Mouse (Mus musculus): ENCODE measurements around the gene Def8. TPM values are rescaled to one million over a fixed set of nuclear protein-coding genes. Genes with fewer than 3 reads are reported as not detected.
A peak's percentile ranks its signal among the peaks of the same experiment; 100 is the strongest.

The Def8 gene
- 42.2 and 44.3 TPM in 2 replicates for polyA plus RNA-seq (2015; fragmentation: Nextera tagmentation; extraction: Ambion mirVana)

DNA sequence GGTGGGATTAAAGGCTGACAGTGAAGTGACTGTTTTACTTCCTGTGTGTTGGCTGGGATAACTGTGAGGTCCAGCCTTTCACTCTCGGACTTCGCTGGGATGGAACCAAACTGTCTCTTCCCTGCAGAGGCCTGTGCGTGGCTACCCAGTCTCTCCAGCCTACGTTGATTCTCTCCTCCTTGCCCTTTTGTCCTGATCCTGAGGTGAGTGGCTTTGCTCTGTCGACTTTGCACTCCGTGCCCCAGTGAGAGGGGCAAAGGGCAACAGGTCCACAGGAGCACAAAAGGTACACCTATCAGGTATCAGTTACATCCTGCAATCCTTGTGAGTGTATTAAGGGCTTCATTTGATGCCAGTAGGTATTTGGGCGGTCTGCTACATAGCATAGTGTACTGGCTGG lies at the start of gene Def8:
Def8 (plus strand) TSS at position 87 of the 400 bp plus-strand sequence.
- H3K9me3 ChIP-seq = peaks cover 22% of the 10 kb centered on the region
- 0 out of 2 replicates have a peak within 1 kb of the TSS, but pooled peaks have one; percentile 11 for H3K4me3 ChIP-seq
- H3K27ac ChIP-seq = peak within 1 kb of the TSS; percentile 52; the same call in 1 of the 2 replicates
- peaks cover 52% of the 10 kb centered on the region for H3K36me3 ChIP-seq
- 76% methylated on average over 7 of the region's 7 CpGs for WGBS
- H3K9ac ChIP-seq = peak within 1 kb of the TSS; percentile 35; the same call in 1 of the 2 replicates
- peaks cover 20% of the 10 kb centered on the region for H3K4me1 ChIP-seq (replicated peaks)
- no peak for ATAC-seq (ENCODE audit: low FRiP score)
- H3K27me3 ChIP-seq = no peaks in the 10 kb centered on the region
- H3K4me2 ChIP-seq = peak within 1 kb of the TSS; percentile 30; the same call in 1 of the 2 replicates

DNA sequence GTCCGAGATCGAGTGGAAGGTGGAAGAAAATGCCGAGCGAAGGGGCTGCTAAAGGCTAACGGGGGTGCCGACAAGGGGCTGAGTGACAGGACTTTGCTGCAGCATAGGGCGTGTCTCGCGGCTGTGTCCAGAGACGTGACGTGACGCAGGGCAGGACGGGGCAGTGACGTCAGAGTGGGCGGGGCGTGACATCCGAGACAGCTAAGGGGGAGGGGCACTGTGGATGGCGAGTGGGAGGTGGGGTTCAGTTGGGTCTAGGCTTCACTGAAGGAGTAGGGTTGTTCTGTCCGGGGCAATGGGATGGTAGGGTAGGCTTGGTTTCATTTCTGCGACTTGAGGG lies 49.1 kb upstream of the Def8 start:
- peak; percentile 79 for ATAC-seq (ENCODE audit: low FRiP score)
- H3K27ac ChIP-seq = peak overlapping the region; percentile 97
- no peaks in the 10 kb centered on the region for H3K9me3 ChIP-seq
- no peaks in the 10 kb centered on the region for H3K27me3 ChIP-seq
- H3K36me3 ChIP-seq = peaks cover 35% of the 10 kb centered on the region
- H3K9ac ChIP-seq = peak overlapping the region; percentile 89
- WGBS = under 1% methylated on average over 20 of the region's 20 CpGs
- peaks cover 32% of the 10 kb centered on the region for H3K4me1 ChIP-seq (replicated peaks)
- H3K4me2 ChIP-seq = peak overlapping the region; percentile 66
- peak overlapping the region; percentile 80 for H3K4me3 ChIP-seq

DNA sequence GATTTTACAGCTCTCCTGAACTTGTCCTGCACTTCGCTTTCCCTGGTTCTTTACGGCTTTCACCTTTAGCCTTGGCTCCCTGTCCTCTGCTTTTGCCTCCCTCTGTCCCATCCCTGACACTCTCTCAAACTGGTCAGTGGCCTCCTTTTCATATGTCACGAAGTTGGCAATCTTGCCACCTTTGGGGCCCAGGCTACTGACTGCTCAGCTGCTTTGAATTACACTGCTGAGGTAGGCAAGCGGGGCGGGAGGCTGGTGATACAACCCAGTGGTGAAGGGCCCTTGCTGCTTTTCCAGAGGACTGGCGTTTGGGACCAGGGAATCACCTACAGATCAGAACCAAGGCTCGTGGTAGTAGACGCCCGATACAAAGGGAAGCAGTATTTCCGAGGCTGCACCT lies 47.6 kb upstream of the Def8 start:
- peaks cover 23% of the 10 kb centered on the region for H3K36me3 ChIP-seq
- no peaks in the 10 kb centered on the region for H3K27me3 ChIP-seq
- WGBS = 77% methylated on average over 10 of the region's 10 CpGs
- H3K9me3 ChIP-seq = no peaks in the 10 kb centered on the region
- peaks cover 32% of the 10 kb centered on the region for H3K4me1 ChIP-seq (replicated peaks)
- H3K27ac ChIP-seq = peak overlapping the region; percentile 66
- peak overlapping the region; percentile 35; the same call in 1 of the 2 replicates for H3K9ac ChIP-seq
- ATAC-seq (ENCODE audit: low FRiP score) = no peak
- peak overlapping the region; percentile 31 for H3K4me2 ChIP-seq
- no peak overlapping the region; the same call in 1 of the 2 replicates for H3K4me3 ChIP-seq

DNA sequence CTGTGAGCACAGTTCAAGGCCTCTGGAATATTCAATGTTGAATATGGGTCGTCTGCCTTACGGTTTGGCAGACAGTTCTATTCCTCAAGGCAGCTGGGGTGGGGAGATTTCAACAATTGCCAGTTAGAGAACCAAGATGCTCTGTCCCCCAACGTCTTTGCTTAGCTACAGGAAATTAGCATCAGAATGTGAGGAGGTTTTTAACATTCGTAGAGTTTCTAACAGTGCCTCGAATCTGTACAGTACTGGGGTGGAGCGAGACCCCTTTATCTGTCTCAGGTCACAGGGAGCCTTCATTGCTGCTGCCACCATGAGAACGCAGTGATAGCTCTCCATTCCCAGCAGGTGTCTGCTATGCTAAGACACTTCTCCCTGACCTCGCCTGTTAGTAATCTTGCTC lies 47.2 kb upstream of the Def8 start:
- Histone ChIP-seq H3K9me3 (no peaks in the 10 kb centered on the region), H3K4me1 (replicated peaks) (peaks cover 32% of the 10 kb centered on the region), H3K27me3 (no peaks in the 10 kb centered on the region), H3K4me3 (no peak overlapping the region), H3K36me3 (peaks cover 27% of the 10 kb centered on the region), H3K9ac (0 out of 2 replicates have a peak overlapping the region, but pooled peaks have one; percentile 35), H3K4me2 (peak overlapping the region; percentile 31; the same call in 1 of the 2 replicates), H3K27ac (peak overlapping the region; percentile 66)
- ATAC-seq (ENCODE audit: low FRiP score) = no peak
- 54% methylated on average over 8 of the region's 8 CpGs for WGBS

DNA sequence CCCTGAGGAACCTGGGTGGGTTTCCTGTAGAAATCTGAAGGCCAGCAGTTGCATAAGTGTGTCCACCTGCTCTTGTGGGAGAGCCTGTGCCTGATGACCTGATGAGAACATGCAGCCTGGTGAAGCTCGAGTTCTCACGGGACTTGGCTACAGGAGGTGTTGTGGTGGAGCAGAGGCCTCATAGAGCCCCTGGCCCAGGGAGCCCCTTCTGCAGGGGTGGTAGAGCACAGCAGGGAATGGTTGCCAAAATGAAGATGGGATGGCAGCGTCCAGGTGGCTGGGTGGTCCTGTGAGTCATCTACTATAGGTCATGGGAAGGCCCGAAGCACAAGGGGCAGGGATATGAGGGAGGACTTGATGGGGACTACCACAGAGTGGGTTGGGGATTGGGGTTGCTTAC lies 41.6 kb upstream of the Def8 start:
- 92% methylated on average over 4 of the region's 4 CpGs for WGBS
- H3K4me3 ChIP-seq = no peak overlapping the region
- no peak overlapping the region for H3K9ac ChIP-seq
- H3K27me3 ChIP-seq = no peaks in the 10 kb centered on the region
- no peaks in the 10 kb centered on the region for H3K9me3 ChIP-seq
- H3K27ac ChIP-seq = no peak overlapping the region
- H3K4me1 ChIP-seq (replicated peaks) = peaks cover under 1% of the 10 kb centered on the region
- peaks cover 69% of the 10 kb centered on the region for H3K36me3 ChIP-seq
- no peak for ATAC-seq (ENCODE audit: low FRiP score)
- H3K4me2 ChIP-seq = no peak overlapping the region

DNA sequence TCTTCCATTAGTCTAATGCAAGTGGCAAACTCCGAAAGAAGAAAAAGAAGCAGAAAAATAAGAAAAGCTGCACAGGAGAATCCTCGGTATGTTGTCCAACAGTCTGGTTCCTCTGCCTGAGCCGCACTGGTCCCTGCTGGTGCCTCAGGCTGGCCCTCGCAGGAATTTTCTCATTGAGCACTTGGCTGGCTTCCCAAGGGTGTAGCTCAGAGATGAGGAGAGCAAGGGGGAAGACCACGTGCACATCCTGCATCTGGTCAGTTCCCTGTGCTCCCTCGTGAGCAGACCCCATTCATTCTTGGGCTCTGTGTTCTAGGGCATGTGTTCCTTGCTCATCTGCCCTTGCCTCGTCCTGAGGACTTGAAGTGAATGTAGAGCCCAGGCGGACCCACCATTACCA lies 40.8 kb upstream of the Def8 start:
- no peak overlapping the region for H3K27ac ChIP-seq
- no peaks in the 10 kb centered on the region for H3K9me3 ChIP-seq
- ATAC-seq (ENCODE audit: low FRiP score) = no peak
- no peak overlapping the region for H3K4me3 ChIP-seq
- no peak overlapping the region for H3K9ac ChIP-seq
- no peaks in the 10 kb centered on the region for H3K27me3 ChIP-seq
- H3K36me3 ChIP-seq = peaks cover 72% of the 10 kb centered on the region
- H3K4me2 ChIP-seq = no peak overlapping the region
- H3K4me1 ChIP-seq (replicated peaks) = no peaks in the 10 kb centered on the region; the same call in 1 of the 2 replicates
- WGBS = 91% methylated on average over 8 of the region's 8 CpGs

DNA sequence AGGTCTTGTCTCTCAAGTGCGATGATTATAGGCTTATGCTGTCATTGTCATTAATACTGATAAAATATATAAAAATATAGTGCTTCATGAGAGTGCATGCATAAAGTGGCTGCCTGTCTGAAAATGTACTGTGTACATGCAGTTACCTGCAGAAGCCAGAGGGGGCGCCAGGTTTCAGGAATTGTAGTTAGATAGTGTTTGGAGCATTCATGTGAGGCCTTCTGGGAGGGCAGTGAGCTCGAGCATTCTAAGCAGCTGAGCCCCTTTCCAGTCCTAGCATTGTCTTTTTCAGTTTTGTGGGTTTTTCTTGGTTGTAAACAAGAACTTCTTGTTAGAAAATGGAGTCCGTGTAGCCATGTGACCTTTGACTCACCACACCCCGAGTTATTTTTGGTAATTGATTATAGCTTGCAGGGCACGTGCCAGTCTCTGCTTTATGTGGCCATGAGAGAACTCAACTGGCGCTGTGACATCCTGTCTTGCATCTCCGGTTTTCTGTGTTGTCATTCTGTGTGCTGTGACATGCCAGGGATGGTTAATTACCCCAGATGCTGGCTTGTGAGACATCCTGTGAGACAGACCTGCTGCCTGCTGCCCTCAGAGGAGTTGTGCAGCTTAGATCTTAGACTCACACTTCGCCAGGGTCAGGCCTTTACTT lies 38.3 kb upstream of the Def8 start:
- Histone ChIP-seq H3K9ac (no peak overlapping the region), H3K4me3 (no peak overlapping the region), H3K27ac (no peak overlapping the region), H3K4me1 (replicated peaks) (no peaks in the 10 kb centered on the region), H3K9me3 (no peaks in the 10 kb centered on the region), H3K36me3 (peaks cover 93% of the 10 kb centered on the region), H3K4me2 (no peak overlapping the region), H3K27me3 (no peaks in the 10 kb centered on the region)
- WGBS = 75% methylated on average over 9 of the region's 9 CpGs
- no peak for ATAC-seq (ENCODE audit: low FRiP score)

DNA sequence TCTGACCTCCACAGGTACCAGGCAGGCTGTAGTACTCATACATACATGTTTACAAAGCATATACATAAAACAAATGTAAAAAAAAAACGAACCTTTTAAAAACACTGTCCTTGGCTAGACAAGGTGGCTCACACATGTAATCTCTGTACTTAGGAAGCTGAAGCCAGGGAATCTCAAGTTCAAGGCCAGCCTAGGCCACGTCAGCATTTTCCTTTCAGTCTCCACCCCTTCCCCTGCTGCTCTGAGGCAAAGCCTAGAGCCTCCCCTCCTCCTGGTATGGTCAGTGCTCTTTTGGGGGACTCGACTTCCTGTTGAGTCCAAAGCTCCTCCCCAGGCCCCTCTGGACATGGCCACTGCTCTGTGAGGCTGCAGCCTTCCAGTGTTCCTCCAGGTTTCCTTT lies 36.3 kb upstream of the Def8 start:
- no peak overlapping the region for H3K27ac ChIP-seq
- no peak for ATAC-seq (ENCODE audit: low FRiP score)
- no peaks in the 10 kb centered on the region for H3K4me1 ChIP-seq (replicated peaks)
- no peaks in the 10 kb centered on the region for H3K9me3 ChIP-seq
- H3K4me2 ChIP-seq = no peak overlapping the region
- no peak overlapping the region for H3K4me3 ChIP-seq
- 80% methylated on average over 3 of the region's 3 CpGs for WGBS
- no peak overlapping the region for H3K9ac ChIP-seq
- H3K36me3 ChIP-seq = peaks cover 100% of the 10 kb centered on the region
- no peaks in the 10 kb centered on the region for H3K27me3 ChIP-seq

DNA sequence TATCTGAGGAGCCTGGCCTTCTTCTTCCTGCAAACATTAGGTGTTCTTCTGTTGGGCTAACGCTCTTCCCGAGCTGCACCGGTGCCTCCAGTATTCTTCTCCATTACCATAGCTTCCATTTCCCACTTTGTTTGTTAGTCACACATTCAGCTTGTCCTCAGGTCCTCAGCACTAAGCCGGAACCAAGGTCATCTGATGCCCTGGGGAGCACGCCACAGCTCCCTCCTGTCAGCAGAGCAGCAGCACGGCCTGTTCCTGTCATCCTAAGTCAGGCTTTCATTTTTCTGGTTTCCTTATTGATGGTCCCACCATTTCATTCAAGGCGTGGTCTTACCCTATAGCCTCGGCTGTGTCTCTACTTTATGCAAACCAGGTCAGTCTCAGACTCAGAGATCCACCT lies 35.5 kb upstream of the Def8 start:
- Histone ChIP-seq H3K36me3 (peaks cover 100% of the 10 kb centered on the region), H3K4me1 (replicated peaks) (no peaks in the 10 kb centered on the region), H3K4me2 (no peak overlapping the region), H3K9ac (no peak overlapping the region), H3K27ac (no peak overlapping the region), H3K9me3 (no peaks in the 10 kb centered on the region), H3K4me3 (no peak overlapping the region), H3K27me3 (no peaks in the 10 kb centered on the region)
- ATAC-seq (ENCODE audit: low FRiP score) = no peak
- 95% methylated on average over 8 of the region's 8 CpGs for WGBS

DNA sequence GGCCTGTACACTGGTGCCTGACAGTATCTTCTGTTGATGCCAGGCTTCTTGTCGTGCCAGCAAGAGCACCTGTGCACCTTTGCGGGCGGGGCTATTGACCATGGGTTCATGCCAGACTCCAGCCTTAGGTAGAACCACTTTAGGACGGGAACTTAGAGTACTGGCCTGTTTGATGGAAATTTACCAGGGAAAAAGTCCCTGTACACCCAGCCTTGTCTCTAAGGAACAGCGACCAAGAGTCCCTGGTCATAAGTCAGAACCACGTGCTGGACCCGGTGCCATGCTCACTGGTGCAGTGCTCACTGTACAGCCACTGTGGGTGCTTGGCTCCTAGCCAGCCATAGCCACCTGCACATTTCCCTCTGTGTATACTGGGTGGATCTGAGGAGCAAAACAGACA lies 34.3 kb upstream of the Def8 start:
- no peak overlapping the region for H3K27ac ChIP-seq
- H3K36me3 ChIP-seq = peaks cover 100% of the 10 kb centered on the region
- 93% methylated on average over 7 of the region's 7 CpGs for WGBS
- H3K4me3 ChIP-seq = no peak overlapping the region
- ATAC-seq (ENCODE audit: low FRiP score) = no peak
- no peaks in the 10 kb centered on the region for H3K27me3 ChIP-seq
- no peaks in the 10 kb centered on the region for H3K4me1 ChIP-seq (replicated peaks)
- H3K4me2 ChIP-seq = no peak overlapping the region
- H3K9ac ChIP-seq = peak overlapping the region; percentile 24; the same call in 1 of the 2 replicates
- no peaks in the 10 kb centered on the region for H3K9me3 ChIP-seq

DNA sequence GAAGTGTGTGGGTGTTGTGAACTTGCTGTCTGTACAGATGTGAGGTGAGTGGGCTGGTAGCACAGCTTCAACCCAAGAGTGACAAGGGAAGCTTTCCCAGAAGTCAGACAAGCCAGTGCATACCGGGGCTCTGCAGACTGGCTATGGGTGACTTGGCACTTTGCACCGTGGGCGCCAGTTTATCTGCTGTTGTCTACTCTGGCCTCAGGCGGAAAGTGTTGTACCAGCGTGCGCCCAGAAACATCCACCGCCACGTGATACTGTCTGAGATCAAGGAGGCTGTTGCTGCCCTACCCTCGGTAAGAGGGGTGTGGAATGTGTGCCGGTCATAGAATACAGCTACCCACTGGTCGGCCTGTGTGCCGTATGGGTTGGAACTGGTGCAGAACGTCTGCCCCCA lies 25.0 kb upstream of the Def8 start:
- H3K36me3 ChIP-seq = peaks cover 100% of the 10 kb centered on the region
- H3K9ac ChIP-seq = no peak overlapping the region
- H3K9me3 ChIP-seq = no peaks in the 10 kb centered on the region
- H3K27ac ChIP-seq = no peak overlapping the region
- no peak overlapping the region for H3K4me3 ChIP-seq
- no peak overlapping the region for H3K4me2 ChIP-seq
- ATAC-seq (ENCODE audit: low FRiP score) = no peak
- H3K4me1 ChIP-seq (replicated peaks) = no peaks in the 10 kb centered on the region
- H3K27me3 ChIP-seq = no peaks in the 10 kb centered on the region
- whole genome bisulfite sequencing = 95% methylated on average over 13 of the region's 13 CpGs

DNA sequence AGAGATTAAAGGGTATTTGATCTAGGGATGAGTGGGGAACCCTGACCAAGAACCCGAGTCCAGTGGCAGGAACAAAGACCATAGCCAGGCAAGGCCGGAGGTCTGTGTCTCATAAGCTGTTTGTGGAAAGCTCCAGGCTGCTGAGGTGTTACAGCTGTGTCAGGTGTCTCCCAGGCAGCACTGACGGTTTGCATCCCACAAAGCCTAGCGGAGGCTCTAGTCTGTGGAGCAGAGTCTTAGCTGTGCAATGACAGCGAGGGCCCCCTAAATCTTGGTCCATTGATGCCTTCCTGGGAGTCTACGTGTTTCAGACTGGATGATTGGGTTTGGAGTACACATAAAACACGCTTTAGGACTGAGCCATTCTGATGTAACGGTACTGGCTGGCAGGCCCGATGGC lies 21.4 kb upstream of the Def8 start:
- H3K4me3 ChIP-seq = no peak overlapping the region
- no peaks in the 10 kb centered on the region for H3K9me3 ChIP-seq
- no peak for ATAC-seq (ENCODE audit: low FRiP score)
- peaks cover 14% of the 10 kb centered on the region for H3K4me1 ChIP-seq (replicated peaks)
- H3K27ac ChIP-seq = no peak overlapping the region
- WGBS = 93% methylated on average over 9 of the region's 9 CpGs
- no peak overlapping the region for H3K4me2 ChIP-seq
- peaks cover 75% of the 10 kb centered on the region for H3K36me3 ChIP-seq
- no peak overlapping the region for H3K9ac ChIP-seq
- no peaks in the 10 kb centered on the region for H3K27me3 ChIP-seq

DNA sequence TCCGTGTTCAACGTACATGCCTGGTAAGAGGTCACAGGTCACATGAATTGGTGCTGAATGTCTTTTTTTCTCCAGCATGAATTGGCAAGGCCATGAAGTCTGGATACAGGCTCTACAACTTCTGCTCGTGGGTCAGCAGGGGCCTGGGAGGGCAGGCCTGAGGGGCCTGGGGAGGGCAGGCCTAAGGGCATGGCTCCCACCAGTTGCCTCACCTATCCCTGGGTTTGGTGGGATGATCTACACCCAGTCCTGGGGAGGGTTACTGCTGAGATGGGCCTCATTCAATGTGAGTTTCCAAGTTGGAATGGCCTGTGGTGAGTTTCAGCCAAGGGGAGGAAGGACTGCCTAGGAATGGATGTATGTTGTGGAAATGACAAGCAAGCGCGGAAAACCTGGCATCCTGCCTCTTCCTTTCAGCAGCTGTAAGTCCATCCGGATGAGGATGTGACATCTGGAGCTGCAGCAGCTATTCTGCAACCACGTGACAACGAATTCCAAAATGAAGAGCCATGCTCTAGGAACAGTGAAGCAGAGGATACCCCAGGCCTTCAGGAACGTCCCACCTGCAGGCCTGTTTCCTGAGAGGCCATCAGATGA lies 20.5 kb upstream of the Def8 start:
- Histone ChIP-seq H3K27ac (no peak overlapping the region), H3K9ac (no peak overlapping the region), H3K36me3 (peaks cover 66% of the 10 kb centered on the region), H3K4me2 (no peak overlapping the region), H3K4me3 (no peak overlapping the region), H3K4me1 (replicated peaks) (peaks cover 21% of the 10 kb centered on the region), H3K9me3 (no peaks in the 10 kb centered on the region), H3K27me3 (0 out of 2 replicates have a peak, but pooled peaks cover 3% of the 10 kb centered on the region)
- ATAC-seq (ENCODE audit: low FRiP score) = no peak
- WGBS = 90% methylated on average over 9 of the region's 9 CpGs

All from hindbrain, embryonic 13.5 days (tissue).